Comparison of ENCODE assay signal across 16 mouse cellular contexts in the genomic region with DNA sequence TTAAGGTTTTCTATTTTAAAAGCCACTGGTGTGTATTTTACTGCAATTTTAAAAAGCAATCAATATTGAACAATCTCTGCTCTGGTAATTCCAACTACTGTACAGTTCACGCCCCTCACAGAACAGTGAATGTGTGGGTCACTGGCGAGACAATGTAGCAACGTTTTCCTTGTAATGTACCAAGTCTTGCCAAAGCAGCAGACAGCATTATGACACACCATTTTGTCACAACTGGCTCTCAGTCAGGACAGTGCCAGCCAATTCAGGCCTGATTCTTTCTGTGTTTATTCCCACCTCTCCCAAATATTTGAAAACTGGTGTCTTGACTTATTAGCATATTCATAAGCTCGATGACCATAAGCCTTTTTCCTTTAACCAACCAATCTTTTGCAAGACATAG.
DNase-seq lines count a peak whose midpoint lies in the region; ATAC-seq and TF ChIP-seq lines count a peak whose summit lies in the region.
"Had no signal": no experiment of that assay in that cellular context is flagged by ENCODE, and none has a peak within 500 bp of the region (broad histone marks: within the 10 kb centered on the region; RNA-seq: fewer than 3 reads in every experiment).

No protein-coding gene starts in this region.

- peaks cover 8% of the 10 kb centered on the region for H3K4me1 ChIP-seq in heart, adult 2 months (ENCODE audit: control insufficient read depth, insufficient read depth, low read length)
- no peaks in the 10 kb centered on the region for H3K4me1 ChIP-seq in heart, embryonic 10.5 days
- H3K4me1 ChIP-seq: embryonic facial prominence, embryonic 13.5 days; forebrain, embryonic 15.5 days; liver, embryonic 12.5 days had no signal

- DNase-seq in heart, adult 2 months, result no peak
- DNase-seq in heart, embryonic 10.5 days (ENCODE audit: low spot score), result no peak
- peak; percentile 99 for DNase-seq in adipocyte (ENCODE audit: low spot score)
- peak; percentile 19 to 20 for DNase-seq in lung, postnatal 4 days
- no peak for DNase-seq in cerebellum, postnatal 14 days
- DNase-seq in layer of hippocampus, postnatal 14 days (ENCODE audit: low spot score in 2 of 2), result no peak
- DNase-seq in right cerebral cortex, adult 2 months (ENCODE audit: low spot score in 2 of 2), result no peak
- DNase-seq: B cell, adult 2 months; cerebellum, adult 9-10 months; gastrocnemius, postnatal 25 days; left cerebral cortex, postnatal 4 days; thymus, postnatal 4 days had no signal

- TF ChIP-seq EP300 in heart, adult 2 months (IDR thresholded peaks at IDR 0.05; ENCODE audit: insufficient read depth, low read depth, low read length), result no peak

- TF ChIP-seq POLR2A in heart, adult 2 months (IDR thresholded peaks at IDR 0.05; ENCODE audit: insufficient read depth, low read depth, low read length), result no peak

- H3K79me2 ChIP-seq in heart, adult 2 months (replicated peaks; ENCODE audit: control insufficient read depth, insufficient read depth, low read length), result no peaks in the 10 kb centered on the region

- peak overlapping the region; percentile 18; the same call in 1 of the 2 replicates for H3K27ac ChIP-seq in heart, adult 2 months
- no peak overlapping the region for H3K27ac ChIP-seq in heart, embryonic 10.5 days
- H3K27ac ChIP-seq: embryonic facial prominence, embryonic 13.5 days; forebrain, embryonic 15.5 days; liver, embryonic 12.5 days had no signal

- peaks cover 17% of the 10 kb centered on the region for H3K36me3 ChIP-seq in heart, adult 2 months (ENCODE audit: control insufficient read depth, insufficient read depth, low read length)
- no peaks in the 10 kb centered on the region for H3K36me3 ChIP-seq in heart, embryonic 10.5 days
- H3K36me3 ChIP-seq: embryonic facial prominence, embryonic 13.5 days; forebrain, embryonic 15.5 days; liver, embryonic 12.5 days had no signal

- ATAC-seq in granulocyte monocyte progenitor cell, adult 5-6 weeks (replicated peaks; ENCODE audit: poor library complexity, severe bottlenecking), result peak; percentile 88
- ATAC-seq: forebrain, embryonic 15.5 days; liver, embryonic 12.5 days had no signal

- no peak for TF ChIP-seq CTCF in heart, adult 2 months (IDR thresholded peaks at IDR 0.05)

- H3K9ac ChIP-seq in heart, adult 2 months (ENCODE audit: low read depth, low read length), result no peak overlapping the region
- H3K9ac ChIP-seq: embryonic facial prominence, embryonic 13.5 days; forebrain, embryonic 15.5 days; liver, embryonic 12.5 days had no signal

- WGBS in heart, adult 2 months, result 59% methylated on average over 4 of the region's 4 CpGs
- WGBS in heart, embryonic 10.5 days, result 77% methylated on average over 4 of the region's 4 CpGs

- no peaks in the 10 kb centered on the region for H3K9me3 ChIP-seq in heart, embryonic 10.5 days
- H3K9me3 ChIP-seq: embryonic facial prominence, embryonic 13.5 days; forebrain, embryonic 15.5 days; liver, embryonic 12.5 days had no signal

- H3K27me3 ChIP-seq in heart, adult 2 months (ENCODE audit: control insufficient read depth, insufficient read depth, low read length), result no peaks in the 10 kb centered on the region
- H3K27me3 ChIP-seq in heart, embryonic 10.5 days (ENCODE audit: insufficient read depth, poor library complexity, severe bottlenecking), result no peaks in the 10 kb centered on the region
- H3K27me3 ChIP-seq: embryonic facial prominence, embryonic 13.5 days; forebrain, embryonic 15.5 days; liver, embryonic 12.5 days had no signal

- H3K4me3 ChIP-seq in heart, adult 2 months, result no peak overlapping the region
- H3K4me3 ChIP-seq in heart, embryonic 10.5 days, result no peak overlapping the region
- H3K4me3 ChIP-seq: embryonic facial prominence, embryonic 13.5 days; forebrain, embryonic 15.5 days; liver, embryonic 12.5 days had no signal

- intact Hi-C loops in heart, adult 2 months (cut with DNase I), result loop anchor here (5.0 kb wide), 1 partner anchor 41 kb away; no protein-coding TSS in a partner anchor

Comparison
In these comparisons a context has a peak if more than half of its experiments do, and no peak if none do; other contexts are left out.
1. DNase-seq: peak in adipocyte (single experiment) and lung, postnatal 4 days (2 of 2); none in heart, adult 2 months (0 of 2), heart, embryonic 10.5 days (single experiment), cerebellum, postnatal 14 days (0 of 2), layer of hippocampus, postnatal 14 days (0 of 2) and right cerebral cortex, adult 2 months (0 of 2).